Mouse (Mus musculus) bone marrow, adult 2 months (tissue): ENCODE measurements around the gene Dbn1. TPM values are rescaled to one million over a fixed set of nuclear protein-coding genes. Genes with fewer than 3 reads are reported as not detected.

Source experiments
- H3K27ac ChIP-seq: fragments of 200-500 bp; 2 replicates; pipeline ENCODE4 v1.5.1; 2012; ENCODE audit warnings: low read depth, mild to moderate bottlenecking, control low read depth, inconsistent platforms, low read length; ENCODE audit not compliant: control insufficient read depth, poor library complexity, insufficient read depth
- H3K4me1 ChIP-seq: fragments of 200-500 bp; 2 replicates; pipeline ENCODE4 v1.6.1; 2011; ENCODE audit warnings: low read length; ENCODE audit not compliant: control insufficient read depth, insufficient read depth
- H3K4me3 ChIP-seq: fragments of 200-500 bp; replicated peaks from 2 replicates; pipeline ENCODE3; 2011; ENCODE audit warnings: mild to moderate bottlenecking, low read depth, low read length, control low read depth; ENCODE audit not compliant: control insufficient read depth
- CTCF ChIP-seq: fragments of 200-500 bp; IDR thresholded peaks from 2 replicates; pipeline ENCODE4 v1.5.1; 2011; ENCODE audit warnings: low read length, control low read depth; ENCODE audit not compliant: control insufficient read depth, insufficient read depth
- POLR2A ChIP-seq: fragments of 200-500 bp; IDR thresholded peaks from 2 replicates; pipeline ENCODE4 v1.6.1; 2011; ENCODE audit warnings: low read depth, mild to moderate bottlenecking, control low read depth, low read length, borderline replicate concordance; ENCODE audit not compliant: control insufficient read depth
- WGBS: fragments of 180-500 bp; shearing (Covaris S2); methylation state at CpG from one replicate; pipeline ENCODE4 v1.1.7; 2018; 5-methylcytosine and 5-hydroxymethylcytosine counted together
- polyA plus RNA-seq: library from polyadenylated mRNA; stranded (reverse); fragments of >200 nt; gene quantifications from 2 replicates; pipeline ENCODE4 v1.2.4, GENCODE M21; 2011; ENCODE audit warnings: low replicate concordance; ENCODE audit not compliant: missing spikeins, insufficient read depth, insufficient read length

The Dbn1 gene
- polyA plus RNA-seq, 1 experiment = 2.2 TPM

GRCm38 (mm10) chr13:55513111-55513748 is 25.3 kb upstream of the Dbn1 start, which contains the start of gene Pdlim7:
Gene Pdlim7 (minus strand): TSS chr13:55513676.
- WGBS = under 1% methylated on average over 55 of the region's 55 CpGs
- H3K27ac ChIP-seq = peak within 1 kb of the TSS; percentile 72

GRCm38 (mm10) chr13:55512379-55513031 is 24.6 kb upstream of the Dbn1 start:
- Histone ChIP-seq H3K4me1 (peaks cover 6% of the 10 kb centered on the region), H3K4me3 (peak overlapping the region; percentile 86), H3K27ac (no peak overlapping the region; the same call in none of the 2 replicates)
- TF ChIP-seq CTCF (no peak), POLR2A (no peak)
- WGBS = 6% methylated on average over 25 of the region's 25 CpGs

More at GRCm38 (mm10) chr13:55513111-55513748, 25.3 kb upstream of the Dbn1 start, which contains the start of gene Pdlim7:
- Histone ChIP-seq H3K4me1 (peaks cover 6% of the 10 kb centered on the region), H3K4me3 (peak within 1 kb of the TSS; percentile 86)
- peak; percentile 85 for TF ChIP-seq CTCF
- TF ChIP-seq POLR2A = peak; percentile 92; the same call in 1 of the 2 replicates

- WGBS = 61% methylated on average over 5 of the region's 5 CpGs
- peak overlapping the region; percentile 38 for H3K4me3 ChIP-seq
- H3K27ac ChIP-seq = peak overlapping the region; percentile 78
- TF ChIP-seq CTCF = no peak
- TF ChIP-seq POLR2A = no peak
- H3K4me1 ChIP-seq = peaks cover 6% of the 10 kb centered on the region
Observed at GRCm38 (mm10) chr13:55511492-55511861, 23.6 kb upstream of the Dbn1 start.

GRCm38 (mm10) chr13:55510668-55511491 is 23.0 kb upstream of the Dbn1 start:
- Histone ChIP-seq H3K4me3 (peak overlapping the region; percentile 16), H3K4me1 (peaks cover 6% of the 10 kb centered on the region), H3K27ac (peak overlapping the region; percentile 78)
- TF ChIP-seq POLR2A (no peak; the same call in 1 of the 2 replicates), CTCF (peak; percentile 18; the same call in 1 of the 2 replicates)
- 26% methylated on average over 6 of the region's 6 CpGs for WGBS

GRCm38 (mm10) chr13:55510332-55510667 is 22.4 kb upstream of the Dbn1 start:
- peak overlapping the region; percentile 78 for H3K27ac ChIP-seq
- WGBS = 14% methylated on average over 3 of the region's 3 CpGs

GRCm38 (mm10) chr13:55508531-55508930 is 20.6 kb upstream of the Dbn1 start:
- WGBS = 94% methylated on average over 10 of the region's 10 CpGs
- H3K4me1 ChIP-seq = peaks cover 6% of the 10 kb centered on the region

More at GRCm38 (mm10) chr13:55510332-55510667, 22.4 kb upstream of the Dbn1 start:
- Histone ChIP-seq H3K4me3 (peak overlapping the region; percentile 0), H3K4me1 (peaks cover 6% of the 10 kb centered on the region)
- TF ChIP-seq CTCF (no peak), POLR2A (no peak)

GRCm38 (mm10) chr13:55507877-55508276 is 20.0 kb upstream of the Dbn1 start:
- no peak overlapping the region for H3K27ac ChIP-seq
- H3K4me1 ChIP-seq = peaks cover 6% of the 10 kb centered on the region
- WGBS = 82% methylated on average over 11 of the region's 11 CpGs
- H3K4me3 ChIP-seq = no peak overlapping the region
- TF ChIP-seq POLR2A = no peak
- TF ChIP-seq CTCF = no peak

More at GRCm38 (mm10) chr13:55508531-55508930, 20.6 kb upstream of the Dbn1 start:
- H3K27ac ChIP-seq = no peak overlapping the region
- no peak overlapping the region for H3K4me3 ChIP-seq
- TF ChIP-seq CTCF (no peak), POLR2A (no peak)

- H3K4me1 ChIP-seq = peaks cover 4% of the 10 kb centered on the region
- TF ChIP-seq POLR2A = no peak
- TF ChIP-seq CTCF = no peak
Observed at GRCm38 (mm10) chr13:55506697-55507096, 18.8 kb upstream of the Dbn1 start.

More at GRCm38 (mm10) chr13:55506697-55507096, 18.8 kb upstream of the Dbn1 start:
- WGBS = 88% methylated on average over 10 of the region's 10 CpGs
- no peak overlapping the region for H3K4me3 ChIP-seq
- no peak overlapping the region for H3K27ac ChIP-seq
